Mouse (Mus musculus): Measurements from ENCODE around the gene Abtb2.

DNA sequence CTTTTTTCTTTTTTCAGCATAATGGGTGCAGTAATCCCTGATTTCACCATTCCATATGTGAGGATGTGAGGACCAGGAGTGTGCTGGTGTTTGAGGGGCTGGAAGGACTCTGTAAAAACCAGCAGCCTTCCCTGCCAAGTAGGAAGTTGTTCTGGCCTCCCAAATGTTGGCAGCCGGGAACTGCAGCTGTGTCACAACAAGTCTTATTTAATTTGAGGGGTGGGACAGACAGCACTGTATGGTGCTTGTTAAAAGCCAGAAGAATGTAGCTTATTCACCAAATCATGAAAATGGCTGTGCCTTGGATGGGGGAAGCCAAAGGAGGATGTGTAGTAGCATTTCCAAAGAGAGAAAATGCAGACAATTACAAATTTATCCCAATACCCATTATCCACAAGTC, 78.3 kb downstream of the Abtb2 start:
- TF ChIP-seq CTCF (IDR thresholded peaks at IDR 0.05 in 2 of 3, conservative IDR thresholded peaks at IDR 0.05 in 1 of 3; ENCODE audit: control insufficient read depth in 1 of 3, insufficient read depth in 1 of 3, low read depth in 2 of 3, low read length in 3 of 3, poor library complexity in 1 of 3, severe bottlenecking in 1 of 3) (no peak), CHD2 (IDR thresholded peaks at IDR 0.05; ENCODE audit: low read length) (no peak), GATA1 (IDR thresholded peaks at IDR 0.05; ENCODE audit: low read depth, low read length) (no peak), EP300 (IDR thresholded peaks at IDR 0.05; ENCODE audit: low read depth in 1 of 2, low read length in 2 of 2) (no peak), GABPA (IDR thresholded peaks at IDR 0.05; ENCODE audit: low read depth, low read length) (no peak), ZKSCAN1 (IDR thresholded peaks at IDR 0.05; ENCODE audit: low read depth, low read length) (no peak), POLR2AphosphoS5 (IDR thresholded peaks at IDR 0.05; ENCODE audit: borderline replicate concordance, low read depth, low read length) (no peak), ZC3H11A (IDR thresholded peaks at IDR 0.05; ENCODE audit: low read depth, low read length) (no peak), ELF1 (IDR thresholded peaks at IDR 0.05; ENCODE audit: low read depth, low read length) (no peak), KAT2A (conservative IDR thresholded peaks at IDR 0.05; ENCODE audit: low read depth, low read length) (no peak), POLR2A (IDR thresholded peaks at IDR 0.05; ENCODE audit: control insufficient read depth in 1 of 2, insufficient read depth in 1 of 2, low read depth in 1 of 2, low read length in 2 of 2, poor library complexity in 1 of 2) (no peak), HCFC1 (IDR thresholded peaks at IDR 0.05; ENCODE audit: low read depth, low read length) (no peak), SIN3A (IDR thresholded peaks at IDR 0.05; ENCODE audit: low read length) (no peak), MAX (IDR thresholded peaks at IDR 0.05; ENCODE audit: low read length) (no peak)

All from MEL (cell line).